Mouse (Mus musculus) brain, embryonic 14.5 days (tissue): ENCODE measurements around the gene Gm7030.
"Not testable (repeated sequence)": the region's sequence is repeated elsewhere in the genome, so short reads cannot be mapped to it uniquely, and the experiment has no call there.

ENCODE experiments used
- CTCF ChIP-seq: fragments of 200-500 bp; IDR thresholded peaks from 2 replicates; pipeline ENCODE4 v1.5.1; 2012; ENCODE audit warnings: inconsistent platforms, mild to moderate bottlenecking, moderate library complexity, borderline replicate concordance; ENCODE audit not compliant: insufficient read depth, insufficient read length; ENCODE audit errors: extremely low read depth
- POLR2A ChIP-seq: fragments of 200-500 bp; IDR thresholded peaks from 2 replicates; pipeline ENCODE4 v1.6.1; 2012; ENCODE audit warnings: mild to moderate bottlenecking, inconsistent platforms, borderline replicate concordance; ENCODE audit not compliant: poor library complexity, insufficient read depth, insufficient read length, severe bottlenecking; ENCODE audit errors: extremely low read depth

DNA sequence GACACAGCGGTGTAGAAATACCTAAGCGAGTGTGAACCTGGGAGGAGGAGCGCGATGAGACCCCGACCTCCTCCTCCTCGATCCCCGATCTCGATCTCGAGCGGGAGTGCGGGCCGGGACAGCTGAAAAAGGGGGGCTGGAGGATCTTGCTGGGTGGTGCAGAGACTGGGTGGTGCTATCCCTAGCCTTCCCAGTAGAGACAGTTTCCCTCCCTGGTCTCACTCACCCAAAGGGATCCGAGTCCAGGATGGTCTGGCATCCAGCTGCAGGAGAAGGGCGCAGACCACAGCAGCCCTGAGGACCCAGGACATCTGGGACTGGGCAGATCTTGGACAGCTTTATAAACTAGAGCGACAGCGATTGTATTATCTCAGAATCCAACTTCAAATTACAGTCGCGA, 8.4 kb downstream of the Gm7030 start:
- not testable (repeated sequence) for TF ChIP-seq CTCF, POLR2A
